Mouse (Mus musculus) heart, embryonic 10.5 days (tissue): ENCODE results near the gene Ublcp1. TPM values are rescaled to one million over a fixed set of nuclear protein-coding genes. Genes with fewer than 3 reads are reported as not detected.
"Not testable (repeated sequence)": the region's sequence is repeated elsewhere in the genome, so short reads cannot be mapped to it uniquely, and the experiment has no call there.

ENCODE experiments used
- DNase-seq: peaks from one replicate; pipeline ENCODE4 v3.0.0-alpha.2; 2017; ENCODE audit warnings: low spot score
- H3K27ac ChIP-seq: fragments of 300-500 bp; sonication (generic); 2 replicates; pipeline ENCODE4 v1.5.1; 2016; ENCODE audit warnings: mild to moderate bottlenecking
- H3K27me3 ChIP-seq: fragments of 300-500 bp; sonication (generic); 2 replicates; pipeline ENCODE4 v1.6.1; 2016; ENCODE audit warnings: mild to moderate bottlenecking; ENCODE audit not compliant: poor library complexity, insufficient read depth, severe bottlenecking
- H3K36me3 ChIP-seq: fragments of 300-500 bp; sonication (generic); 2 replicates; pipeline ENCODE4 v1.6.1; 2016; ENCODE audit warnings: mild to moderate bottlenecking, moderate library complexity
- H3K4me1 ChIP-seq: fragments of 300-500 bp; sonication (generic); 2 replicates; pipeline ENCODE4 v1.6.1; 2016; ENCODE audit warnings: mild to moderate bottlenecking
- H3K4me3 ChIP-seq: fragments of 300-500 bp; sonication (generic); 2 replicates; pipeline ENCODE4 v1.5.1; 2016; ENCODE audit warnings: mild to moderate bottlenecking, moderate library complexity
- H3K9me3 ChIP-seq: fragments of 300-500 bp; sonication (generic); 2 replicates; pipeline ENCODE4 v1.6.1; 2016; ENCODE audit warnings: mild to moderate bottlenecking, moderate library complexity
- WGBS: fragments of 180-500 bp; shearing (Covaris S2); methylation state at CpG from one replicate; pipeline ENCODE4 v1.1.7; 2016; 5-methylcytosine and 5-hydroxymethylcytosine counted together
- polyA plus RNA-seq: library from polyadenylated mRNA; unstranded; fragments of >200 nt; fragmentation: Nextera tagmentation; extraction: Ambion mirVana; gene quantifications from 2 replicates; pipeline ENCODE4 v1.2.1, GENCODE M21; 2016

Gene Ublcp1
- polyA plus RNA-seq, 1 experiment from 2014 or later: 67.8 TPM

GRCm38 (mm10) chr11:44475467-44475866 lies 5.2 kb upstream of the Ublcp1 start:
- H3K4me1 ChIP-seq: peaks cover 6% of the 10 kb centered on the region; the same call in 1 of the 2 replicates
- no peaks in the 10 kb centered on the region for H3K36me3 ChIP-seq
- no peak overlapping the region for H3K27ac ChIP-seq
- WGBS: 68% methylated on average over 3 of the region's 3 CpGs
- H3K27me3 ChIP-seq: no peaks in the 10 kb centered on the region
- H3K9me3 ChIP-seq: no peaks in the 10 kb centered on the region
- no peak for DNase-seq
- no peak overlapping the region for H3K4me3 ChIP-seq

GRCm38 (mm10) chr11:44471337-44471995 lies 1.2 kb upstream of the Ublcp1 start:
- H3K4me3 ChIP-seq: peak overlapping the region; percentile 95
- H3K27me3 ChIP-seq: no peaks in the 10 kb centered on the region
- DNase-seq: no peak
- H3K4me1 ChIP-seq: peaks cover 15% of the 10 kb centered on the region; the same call in 1 of the 2 replicates
- no peaks in the 10 kb centered on the region for H3K9me3 ChIP-seq
- H3K27ac ChIP-seq: peak overlapping the region; percentile 95
- no peaks in the 10 kb centered on the region for H3K36me3 ChIP-seq
- WGBS: 23% methylated on average over 4 of the region's 4 CpGs

GRCm38 (mm10) chr11:44469646-44470431 lies 459 bp downstream of the Ublcp1 start:
- peak overlapping the region; percentile 95 for H3K27ac ChIP-seq
- no peaks in the 10 kb centered on the region for H3K27me3 ChIP-seq
- under 1% methylated on average over 59 of the region's 59 CpGs for WGBS
- H3K4me3 ChIP-seq: peak overlapping the region; percentile 95
- DNase-seq: peak; percentile 89
- peaks cover 15% of the 10 kb centered on the region; the same call in 1 of the 2 replicates for H3K4me1 ChIP-seq
- H3K9me3 ChIP-seq: no peaks in the 10 kb centered on the region
- H3K36me3 ChIP-seq: peaks cover 10% of the 10 kb centered on the region

GRCm38 (mm10) chr11:44468306-44468790 lies 1.9 kb downstream of the Ublcp1 start:
- DNase-seq: no peak
- H3K4me1 ChIP-seq: peaks cover 15% of the 10 kb centered on the region; the same call in 1 of the 2 replicates
- H3K36me3 ChIP-seq: peaks cover 23% of the 10 kb centered on the region
- 87% methylated on average over 10 of the region's 10 CpGs for WGBS
- no peaks in the 10 kb centered on the region for H3K9me3 ChIP-seq
- no peak overlapping the region for H3K4me3 ChIP-seq
- no peaks in the 10 kb centered on the region for H3K27me3 ChIP-seq
- H3K27ac ChIP-seq: no peak overlapping the region

GRCm38 (mm10) chr11:44466949-44467442 lies 3.3 kb downstream of the Ublcp1 start:
- no peak overlapping the region for H3K4me3 ChIP-seq
- no peaks in the 10 kb centered on the region for H3K9me3 ChIP-seq
- 85% methylated on average over 6 of the region's 6 CpGs for WGBS
- H3K27ac ChIP-seq: no peak overlapping the region
- DNase-seq: no peak
- H3K36me3 ChIP-seq: peaks cover 25% of the 10 kb centered on the region
- H3K27me3 ChIP-seq: no peaks in the 10 kb centered on the region
- H3K4me1 ChIP-seq: peaks cover 15% of the 10 kb centered on the region; the same call in 1 of the 2 replicates

- 64% methylated on average over 6 of the region's 6 CpGs for WGBS
Measured at GRCm38 (mm10) chr11:44461493-44461892, 8.8 kb downstream of the Ublcp1 start.

GRCm38 (mm10) chr11:44453423-44453822 lies 16.9 kb downstream of the Ublcp1 start:
- no peak for DNase-seq
- 73% methylated on average over 2 of the region's 2 CpGs for WGBS
- Histone ChIP-seq H3K4me1 (no peaks in the 10 kb centered on the region), H3K9me3 (no peaks in the 10 kb centered on the region), H3K36me3 (peaks cover 36% of the 10 kb centered on the region), H3K27ac (no peak overlapping the region), H3K27me3 (no peaks in the 10 kb centered on the region), H3K4me3 (no peak overlapping the region)

More at GRCm38 (mm10) chr11:44461493-44461892, 8.8 kb downstream of the Ublcp1 start:
- H3K4me1 ChIP-seq: no peaks in the 10 kb centered on the region
- H3K27me3 ChIP-seq: no peaks in the 10 kb centered on the region
- peaks cover 69% of the 10 kb centered on the region for H3K36me3 ChIP-seq
- no peak overlapping the region for H3K4me3 ChIP-seq
- no peaks in the 10 kb centered on the region for H3K9me3 ChIP-seq
- H3K27ac ChIP-seq: no peak overlapping the region
- no peak for DNase-seq

- not testable (repeated sequence) for H3K27ac ChIP-seq, H3K9me3 ChIP-seq, H3K4me3 ChIP-seq, DNase-seq, H3K27me3 ChIP-seq, H3K4me1 ChIP-seq
- H3K36me3 ChIP-seq: peaks cover 26% of the 10 kb centered on the region
- WGBS: 87% methylated on average over 5 of the region's 5 CpGs
Measured at GRCm38 (mm10) chr11:44452016-44452415, 18.3 kb downstream of the Ublcp1 start.

GRCm38 (mm10) chr11:44451046-44451445 lies 19.3 kb downstream of the Ublcp1 start:
- H3K9me3 ChIP-seq: no peaks in the 10 kb centered on the region
- H3K36me3 ChIP-seq: peaks cover 18% of the 10 kb centered on the region
- no peak overlapping the region for H3K27ac ChIP-seq
- no peaks in the 10 kb centered on the region for H3K27me3 ChIP-seq
- no peak for DNase-seq
- no peaks in the 10 kb centered on the region for H3K4me1 ChIP-seq
- no peak overlapping the region for H3K4me3 ChIP-seq

- Histone ChIP-seq H3K36me3 (no peaks in the 10 kb centered on the region), H3K9me3 (no peaks in the 10 kb centered on the region), H3K4me3 (no peak overlapping the region), H3K4me1 (no peaks in the 10 kb centered on the region), H3K27me3 (no peaks in the 10 kb centered on the region), H3K27ac (no peak overlapping the region)
- DNase-seq: no peak
- WGBS: 88% methylated on average over 6 of the region's 6 CpGs
Measured at GRCm38 (mm10) chr11:44437786-44438185, 32.5 kb downstream of the Ublcp1 start.

GRCm38 (mm10) chr11:44430036-44430435 lies 40.3 kb downstream of the Ublcp1 start:
- no peaks in the 10 kb centered on the region for H3K4me1 ChIP-seq
- H3K27ac ChIP-seq: no peak overlapping the region
- H3K9me3 ChIP-seq: no peaks in the 10 kb centered on the region
- H3K4me3 ChIP-seq: no peak overlapping the region
- no peaks in the 10 kb centered on the region for H3K36me3 ChIP-seq
- H3K27me3 ChIP-seq: no peaks in the 10 kb centered on the region
- WGBS: 86% methylated on average over 3 of the region's 3 CpGs
- DNase-seq: peak; percentile 68

- no peaks in the 10 kb centered on the region for H3K27me3 ChIP-seq
- 65% methylated on average over 2 of the region's 2 CpGs for WGBS
- peak; percentile 24 for DNase-seq
- 0 out of 2 replicates have a peak, but pooled peaks cover 4% of the 10 kb centered on the region for H3K4me1 ChIP-seq
- H3K27ac ChIP-seq: no peak overlapping the region
- no peaks in the 10 kb centered on the region for H3K36me3 ChIP-seq
- H3K4me3 ChIP-seq: no peak overlapping the region
- no peaks in the 10 kb centered on the region for H3K9me3 ChIP-seq
Measured at GRCm38 (mm10) chr11:44427951-44428350, 42.3 kb downstream of the Ublcp1 start.

- H3K4me3 ChIP-seq: no peak overlapping the region
- peaks cover 8% of the 10 kb centered on the region; the same call in 1 of the 2 replicates for H3K4me1 ChIP-seq
- no peak overlapping the region for H3K27ac ChIP-seq
- no peaks in the 10 kb centered on the region for H3K27me3 ChIP-seq
- H3K36me3 ChIP-seq: no peaks in the 10 kb centered on the region
- peak; percentile 58 for DNase-seq
- no peaks in the 10 kb centered on the region for H3K9me3 ChIP-seq
- 60% methylated on average over 6 of the region's 6 CpGs for WGBS
Measured at GRCm38 (mm10) chr11:44425626-44426025, 44.7 kb downstream of the Ublcp1 start.
